ENCODE assay signal across 8 mouse cellular contexts in the genomic region with DNA sequence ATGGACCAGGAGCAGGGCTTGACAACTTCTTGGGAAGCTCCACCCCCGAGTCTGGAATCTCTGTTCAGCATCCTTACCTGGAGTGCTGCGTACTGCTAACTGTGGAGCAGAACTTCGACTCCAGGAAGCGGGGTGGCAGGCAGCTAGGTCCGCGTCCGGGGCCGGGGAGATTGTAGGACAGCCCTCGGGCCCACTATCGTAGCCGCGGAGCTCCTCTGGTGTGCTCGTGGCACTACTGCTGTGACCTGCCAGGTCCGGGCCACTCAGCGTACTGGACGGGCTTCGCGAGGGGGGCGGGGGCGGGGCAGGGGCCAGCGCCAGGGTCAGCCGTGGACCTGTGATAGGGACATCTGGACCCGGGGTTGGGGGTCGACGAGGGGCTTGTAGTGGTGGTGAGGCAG. TPM values are rescaled to one million over a fixed set of nuclear protein-coding genes. Genes with fewer than 3 reads are reported as not detected.
DNase-seq lines count a peak whose midpoint lies in the region; ATAC-seq lines count a peak whose summit lies in the region.

No protein-coding gene starts in this region.

- peak; percentile 9; the same call in 1 of the 2 replicates for ATAC-seq in embryonic facial prominence, embryonic 14.5 days (ENCODE audit: low read depth)
- ATAC-seq in midbrain, embryonic 13.5 days: peak; percentile 2

- H3K9ac ChIP-seq in embryonic facial prominence, embryonic 14.5 days (ENCODE audit: low read depth, low read length): peak overlapping the region; percentile 66
- peak overlapping the region; percentile 72 for H3K9ac ChIP-seq in midbrain, embryonic 13.5 days (replicated peaks)

- H3K4me1 ChIP-seq in embryonic facial prominence, embryonic 14.5 days (ENCODE audit: control insufficient read depth, insufficient read depth, low read length): peaks cover 18% of the 10 kb centered on the region
- peaks cover 40% of the 10 kb centered on the region for H3K4me1 ChIP-seq in limb, embryonic 10.5 days
- peaks cover 59% of the 10 kb centered on the region for H3K4me1 ChIP-seq in midbrain, embryonic 13.5 days (replicated peaks)

- 1% methylated on average over 24 of the region's 25 CpGs for WGBS in embryonic facial prominence, embryonic 14.5 days
- 2% methylated on average over 25 of the region's 25 CpGs for WGBS in limb, embryonic 10.5 days
- 3% methylated on average over 25 of the region's 25 CpGs for WGBS in midbrain, embryonic 13.5 days

- peak overlapping the region; percentile 46 for H3K4me3 ChIP-seq in embryonic facial prominence, embryonic 14.5 days (ENCODE audit: low read depth, low read length)
- H3K4me3 ChIP-seq in limb, embryonic 10.5 days: peak overlapping the region; percentile 54
- peak overlapping the region; percentile 64 for H3K4me3 ChIP-seq in midbrain, embryonic 13.5 days (replicated peaks)

- H3K9me3 ChIP-seq in embryonic facial prominence, embryonic 14.5 days (ENCODE audit: control insufficient read depth, low read length): no peaks in the 10 kb centered on the region
- H3K9me3 ChIP-seq in limb, embryonic 10.5 days (replicated peaks): no peaks in the 10 kb centered on the region
- no peaks in the 10 kb centered on the region for H3K9me3 ChIP-seq in midbrain, embryonic 13.5 days

- peaks cover 12% of the 10 kb centered on the region; the same call in 1 of the 2 replicates for H3K36me3 ChIP-seq in embryonic facial prominence, embryonic 14.5 days (ENCODE audit: control insufficient read depth, insufficient read depth, low read length)
- no peaks in the 10 kb centered on the region for H3K36me3 ChIP-seq in limb, embryonic 10.5 days
- peaks cover 45% of the 10 kb centered on the region for H3K36me3 ChIP-seq in midbrain, embryonic 13.5 days

- peaks cover 38% of the 10 kb centered on the region for H3K27me3 ChIP-seq in embryonic facial prominence, embryonic 14.5 days (replicated peaks; ENCODE audit: control insufficient read depth, insufficient read depth, low read length)
- H3K27me3 ChIP-seq in limb, embryonic 10.5 days (ENCODE audit: low read depth, poor library complexity, severe bottlenecking): peaks cover 95% of the 10 kb centered on the region
- no peaks in the 10 kb centered on the region for H3K27me3 ChIP-seq in midbrain, embryonic 13.5 days

- no peak overlapping the region; the same call in 1 of the 2 replicates for H3K27ac ChIP-seq in embryonic facial prominence, embryonic 14.5 days (replicated peaks; ENCODE audit: low read depth, low read length)
- peak overlapping the region; percentile 70 for H3K27ac ChIP-seq in limb, embryonic 10.5 days
- peak overlapping the region; percentile 62 for H3K27ac ChIP-seq in midbrain, embryonic 13.5 days

- peak; percentile 35 to 40 for DNase-seq in cerebellum, postnatal 25 days
- no peak for DNase-seq in cerebellum, postnatal 36 days
- DNase-seq in CD4-positive helper T cell, adult 2 months (ENCODE audit: low read depth, low spot score): peak; percentile 30
- DNase-seq in embryonic facial prominence, embryonic 14.5 days (ENCODE audit: low spot score): no peak
- peak; percentile 67 for DNase-seq in limb, embryonic 10.5 days (ENCODE audit: low spot score)
- no peak for DNase-seq in urinary bladder, adult 18-20 months (ENCODE audit: low spot score in 2 of 2)
- DNase-seq in urinary bladder, adult 2 months (ENCODE audit: low spot score): no peak

- H3K4me2 ChIP-seq in embryonic facial prominence, embryonic 14.5 days (ENCODE audit: low read depth, low read length): peak overlapping the region; percentile 87
- H3K4me2 ChIP-seq in midbrain, embryonic 13.5 days (replicated peaks): peak overlapping the region; percentile 93

RNA-seq across cellular contexts. Expression of a gene that starts 4.5 kb away (rescaled TPM):
- 2.3 and 2.7 TPM in 2 replicates for polyA plus RNA-seq in embryonic facial prominence, embryonic 14.5 days (2014; fragmentation: Nextera tagmentation; extraction: Ambion mirVana)
- 1.5 and 2.2 TPM in 2 replicates for polyA plus RNA-seq in limb, embryonic 10.5 days (2016; fragmentation: Nextera tagmentation; extraction: Ambion mirVana)
- polyA plus RNA-seq in midbrain, embryonic 13.5 days (2015; fragmentation: Nextera tagmentation; extraction: Ambion mirVana): 44.2 and 52.1 TPM in 2 replicates
- 0.72 and 1.1 TPM in 2 replicates for polyA plus RNA-seq in urinary bladder, adult 2 months (2012; rRNA removed)

RNA-seq across cellular contexts. Expression of a gene that starts 13.8 kb away (rescaled TPM):
- polyA plus RNA-seq in embryonic facial prominence, embryonic 14.5 days (2014; fragmentation: Nextera tagmentation; extraction: Ambion mirVana): 0.69 and 0.97 TPM in 2 replicates
- 0.11 and 0.20 TPM in 2 replicates for polyA plus RNA-seq in limb, embryonic 10.5 days (2016; fragmentation: Nextera tagmentation; extraction: Ambion mirVana)
- polyA plus RNA-seq in midbrain, embryonic 13.5 days (2015; fragmentation: Nextera tagmentation; extraction: Ambion mirVana): 0.17 TPM in 1 of 2 replicates, not detected in the other
- polyA plus RNA-seq in urinary bladder, adult 2 months (2012; rRNA removed): 15.4 and 15.9 TPM in 2 replicates

RNA-seq across cellular contexts. Expression of a gene that starts 25.7 kb away (rescaled TPM):
- polyA plus RNA-seq in embryonic facial prominence, embryonic 14.5 days (2014; fragmentation: Nextera tagmentation; extraction: Ambion mirVana): 18.1 and 21.4 TPM in 2 replicates
- polyA plus RNA-seq in limb, embryonic 10.5 days (2016; fragmentation: Nextera tagmentation; extraction: Ambion mirVana): 32.8 and 34.2 TPM in 2 replicates
- 33.0 and 36.9 TPM in 2 replicates for polyA plus RNA-seq in midbrain, embryonic 13.5 days (2015; fragmentation: Nextera tagmentation; extraction: Ambion mirVana)
- polyA plus RNA-seq in urinary bladder, adult 2 months (2012; rRNA removed): 39.9 and 50.3 TPM in 2 replicates

RNA-seq across cellular contexts. Expression of a gene that starts 25.9 kb away (rescaled TPM):
- 0.33 and 1.1 TPM in 2 replicates for polyA plus RNA-seq in embryonic facial prominence, embryonic 14.5 days (2014; fragmentation: Nextera tagmentation; extraction: Ambion mirVana)
- 0.85 and 1.6 TPM in 2 replicates for polyA plus RNA-seq in limb, embryonic 10.5 days (2016; fragmentation: Nextera tagmentation; extraction: Ambion mirVana)
- polyA plus RNA-seq in midbrain, embryonic 13.5 days (2015; fragmentation: Nextera tagmentation; extraction: Ambion mirVana): 0.90 and 1.2 TPM in 2 replicates
- polyA plus RNA-seq in urinary bladder, adult 2 months (2012; rRNA removed): 4.3 and 5.9 TPM in 2 replicates

RNA-seq across cellular contexts. Expression of a gene that starts 35.2 kb away (rescaled TPM):
- 3.3 and 5.0 TPM in 2 replicates for polyA plus RNA-seq in embryonic facial prominence, embryonic 14.5 days (2014; fragmentation: Nextera tagmentation; extraction: Ambion mirVana)
- polyA plus RNA-seq in limb, embryonic 10.5 days (2016; fragmentation: Nextera tagmentation; extraction: Ambion mirVana): 2.8 and 3.3 TPM in 2 replicates
- 8.0 and 8.5 TPM in 2 replicates for polyA plus RNA-seq in midbrain, embryonic 13.5 days (2015; fragmentation: Nextera tagmentation; extraction: Ambion mirVana)
- polyA plus RNA-seq in urinary bladder, adult 2 months (2012; rRNA removed): 31.6 and 33.6 TPM in 2 replicates

Comparison
In these comparisons a context has a peak if more than half of its experiments do, and no peak if none do; other contexts are left out.
1. DNase-seq: peak in cerebellum, postnatal 25 days (2 of 2), CD4-positive helper T cell, adult 2 months (single experiment) and limb, embryonic 10.5 days (single experiment); none in cerebellum, postnatal 36 days (0 of 2), embryonic facial prominence, embryonic 14.5 days (single experiment), urinary bladder, adult 18-20 months (0 of 2) and urinary bladder, adult 2 months (single experiment).
2. RNA of a gene that starts 4.5 kb away (polyA plus RNA-seq): 44.2 to 52.1 TPM in midbrain, embryonic 13.5 days; 2.3 to 2.7 TPM in embryonic facial prominence, embryonic 14.5 days, 1.5 to 2.2 TPM in limb, embryonic 10.5 days and 0.72 to 1.1 TPM in urinary bladder, adult 2 months; every median in the first group is over 10 times any median in the second.
3. Peak in every context shown above with its lines, with median percentiles within 50 percentile points of each other: H3K4me3 ChIP-seq.